In genomic region chr3:52579917-52580316, GRCm38 (mm10) we compare ENCODE assay signal across 25 mouse cellular contexts.
DNase-seq lines count a peak whose midpoint lies in the region; ATAC-seq and TF ChIP-seq lines count a peak whose summit lies in the region.
"Had no signal": no experiment of that assay in that cellular context is flagged by ENCODE, and none has a peak within 500 bp of the region (broad histone marks: within the 10 kb centered on the region; RNA-seq: fewer than 3 reads in every experiment).

No protein-coding gene starts in this region.

- H3K4me1 ChIP-seq in kidney, adult 2 months (ENCODE audit: control insufficient read depth, insufficient read depth, low read length), result peaks cover 3% of the 10 kb centered on the region; the same call in 1 of the 2 replicates
- no peaks in the 10 kb centered on the region for H3K4me1 ChIP-seq in kidney, embryonic 15.5 days
- no peaks in the 10 kb centered on the region for H3K4me1 ChIP-seq in forebrain, embryonic 11.5 days (replicated peaks; ENCODE audit: control insufficient read depth, insufficient read depth, low read length)
- H3K4me1 ChIP-seq: embryonic facial prominence, embryonic 12.5 days; embryonic facial prominence, embryonic 15.5 days; heart, embryonic 15.5 days; hindbrain, embryonic 15.5 days had no signal

- WGBS in kidney, adult 2 months, result 55% methylated on average over 3 of the region's 3 CpGs
- WGBS in kidney, embryonic 15.5 days, result 84% methylated on average over 3 of the region's 3 CpGs
- WGBS in forebrain, embryonic 11.5 days, result 85% methylated on average over 3 of the region's 3 CpGs

- no peak overlapping the region for H3K27ac ChIP-seq in kidney, adult 2 months (ENCODE audit: insufficient read depth, low read depth, low read length)
- no peak overlapping the region for H3K27ac ChIP-seq in kidney, embryonic 15.5 days
- H3K27ac ChIP-seq in forebrain, embryonic 11.5 days (ENCODE audit: low read depth, low read length), result no peak overlapping the region
- H3K27ac ChIP-seq: embryonic facial prominence, embryonic 12.5 days; embryonic facial prominence, embryonic 15.5 days; forebrain, embryonic 12.5 days; forebrain, embryonic 15.5 days; heart, embryonic 15.5 days; hindbrain, embryonic 15.5 days had no signal

- no peak overlapping the region for H3K4me2 ChIP-seq in kidney, embryonic 15.5 days
- no peak overlapping the region for H3K4me2 ChIP-seq in forebrain, embryonic 11.5 days (ENCODE audit: low read depth, low read length, severe bottlenecking)
- H3K4me2 ChIP-seq: embryonic facial prominence, embryonic 12.5 days; embryonic facial prominence, embryonic 15.5 days; forebrain, embryonic 12.5 days; forebrain, embryonic 15.5 days; heart, embryonic 12.5 days; heart, embryonic 15.5 days; hindbrain, embryonic 15.5 days had no signal

- ATAC-seq in kidney, embryonic 15.5 days (replicated peaks; ENCODE audit: low FRiP score), result no peak
- no peak for ATAC-seq in forebrain, embryonic 11.5 days (replicated peaks; ENCODE audit: low FRiP score)
- ATAC-seq: forebrain, embryonic 15.5 days; Patski had no signal

- H3K4me3 ChIP-seq in kidney, adult 2 months (ENCODE audit: insufficient read depth, low read depth, low read length), result no peak overlapping the region
- no peak overlapping the region for H3K4me3 ChIP-seq in kidney, embryonic 15.5 days (replicated peaks)
- no peak overlapping the region for H3K4me3 ChIP-seq in forebrain, embryonic 11.5 days (ENCODE audit: low read depth, low read length)
- H3K4me3 ChIP-seq: embryonic facial prominence, embryonic 12.5 days; embryonic facial prominence, embryonic 15.5 days; forebrain, embryonic 12.5 days; forebrain, embryonic 15.5 days; heart, embryonic 12.5 days; heart, embryonic 15.5 days; hindbrain, embryonic 15.5 days had no signal

- no peak for TF ChIP-seq POLR2A in kidney, adult 2 months (IDR thresholded peaks at IDR 0.05; ENCODE audit: low read depth, low read length)

- DNase-seq in heart, adult 11 months, result peak; percentile 86
- no peak for DNase-seq in heart, postnatal 10 days
- DNase-seq in kidney, adult 2 months, result peak; percentile 31
- DNase-seq in lung, postnatal 25 days (ENCODE audit: low spot score), result peak; percentile 44
- no peak for DNase-seq in lung, postnatal 4 days
- DNase-seq in forebrain, embryonic 11.5 days (ENCODE audit: low spot score), result no peak
- DNase-seq: adrenal gland, adult 2 months; adrenal gland, postnatal 14 days; B cell, adult 2 months; cerebellum, adult 11 months; cerebellum, postnatal 25 days; gastrocnemius, postnatal 10 days; heart, postnatal 14 days; heart, postnatal 4 days had no signal

- H3K27me3 ChIP-seq in kidney, adult 2 months (replicated peaks; ENCODE audit: control insufficient read depth, insufficient read depth, low read length), result no peaks in the 10 kb centered on the region
- H3K27me3 ChIP-seq in kidney, embryonic 15.5 days, result no peaks in the 10 kb centered on the region
- H3K27me3 ChIP-seq in forebrain, embryonic 11.5 days (ENCODE audit: control insufficient read depth, insufficient read depth, low read length), result no peaks in the 10 kb centered on the region
- H3K27me3 ChIP-seq: CH12.LX; embryonic facial prominence, embryonic 12.5 days; embryonic facial prominence, embryonic 15.5 days; forebrain, embryonic 12.5 days; forebrain, embryonic 15.5 days; heart, embryonic 12.5 days; heart, embryonic 15.5 days; hindbrain, embryonic 15.5 days; Patski had no signal

- H3K9ac ChIP-seq in kidney, embryonic 15.5 days, result no peak overlapping the region
- no peak overlapping the region for H3K9ac ChIP-seq in forebrain, embryonic 11.5 days (ENCODE audit: low read length)
- H3K9ac ChIP-seq: embryonic facial prominence, embryonic 12.5 days; embryonic facial prominence, embryonic 15.5 days; forebrain, embryonic 12.5 days; forebrain, embryonic 15.5 days; heart, embryonic 12.5 days; heart, embryonic 15.5 days; hindbrain, embryonic 15.5 days had no signal

- intact Hi-C loops in heart, postnatal 10 days (cut with DNase I), result no loop called here

- H3K9me3 ChIP-seq in kidney, embryonic 15.5 days (replicated peaks), result no peaks in the 10 kb centered on the region
- no peaks in the 10 kb centered on the region for H3K9me3 ChIP-seq in forebrain, embryonic 11.5 days (ENCODE audit: control insufficient read depth, low read length)
- H3K9me3 ChIP-seq: embryonic facial prominence, embryonic 12.5 days; embryonic facial prominence, embryonic 15.5 days; forebrain, embryonic 12.5 days; forebrain, embryonic 15.5 days; heart, embryonic 12.5 days; heart, embryonic 15.5 days; hindbrain, embryonic 15.5 days had no signal

- no peak for TF ChIP-seq CTCF in kidney, adult 2 months (conservative IDR thresholded peaks at IDR 0.05; ENCODE audit: insufficient read depth, insufficient read length, low read depth, low read length)

- no peaks in the 10 kb centered on the region for H3K36me3 ChIP-seq in kidney, adult 2 months (ENCODE audit: control insufficient read depth, insufficient read depth, low read length)
- H3K36me3 ChIP-seq in kidney, embryonic 15.5 days, result no peaks in the 10 kb centered on the region
- no peaks in the 10 kb centered on the region for H3K36me3 ChIP-seq in forebrain, embryonic 11.5 days (ENCODE audit: control insufficient read depth, insufficient read depth, low read length)
- H3K36me3 ChIP-seq: embryonic facial prominence, embryonic 12.5 days; embryonic facial prominence, embryonic 15.5 days; forebrain, embryonic 12.5 days; forebrain, embryonic 15.5 days; G1E; heart, embryonic 12.5 days; heart, embryonic 15.5 days; hindbrain, embryonic 15.5 days had no signal

Comparison
In these comparisons a context has a peak if more than half of its experiments do, and no peak if none do; other contexts are left out.
1. DNase-seq: peak in heart, adult 11 months (single experiment), kidney, adult 2 months (single experiment) and lung, postnatal 25 days (single experiment); none in heart, postnatal 10 days (0 of 2), lung, postnatal 4 days (0 of 2) and forebrain, embryonic 11.5 days (single experiment).